Comparison of ENCODE assay signal across 8 mouse cellular contexts in the genomic region with DNA sequence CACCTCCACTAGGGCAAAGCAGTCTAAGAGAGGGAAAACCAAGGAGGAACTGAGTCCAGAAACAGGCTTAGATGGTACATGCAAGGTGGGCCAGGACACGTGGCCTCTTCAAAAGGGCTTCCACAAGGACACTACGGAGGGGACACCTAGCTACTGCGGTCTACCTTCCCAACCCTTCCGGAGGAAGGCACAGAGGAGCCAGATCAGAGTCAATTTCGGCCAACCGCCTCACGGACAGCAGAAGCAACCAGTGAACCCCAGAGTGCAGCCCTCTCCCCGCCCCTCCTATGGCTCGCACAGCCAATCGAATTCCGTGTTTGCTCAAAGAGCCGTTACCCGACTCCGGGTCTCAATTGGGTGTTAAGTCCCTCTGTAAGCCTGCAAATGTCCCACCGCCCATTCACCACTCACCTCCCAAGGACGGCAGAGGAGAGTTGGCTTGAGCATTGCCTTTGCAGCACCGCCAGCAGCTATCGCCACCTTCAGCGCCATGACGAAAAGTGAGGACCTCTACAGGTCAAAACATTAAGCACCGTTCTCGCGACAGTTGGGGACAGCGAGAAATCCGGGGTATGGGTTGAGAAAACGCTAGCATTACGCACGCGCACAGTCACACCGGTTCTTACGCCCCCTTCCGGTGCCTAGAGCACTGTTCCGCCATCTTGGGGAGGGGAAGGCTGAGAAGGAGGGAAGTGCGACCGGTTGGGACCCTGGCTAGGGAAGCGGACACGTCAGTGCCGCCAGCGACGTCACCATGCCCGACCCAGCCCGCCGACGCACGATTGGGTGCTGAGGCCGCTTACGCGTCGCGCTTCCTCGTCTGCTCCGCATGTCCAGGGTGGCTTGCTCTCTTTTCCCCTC. TPM values are rescaled to one million over a fixed set of nuclear protein-coding genes. Genes with fewer than 3 reads are reported as not detected.
A peak's percentile ranks its signal among the peaks of the same experiment; 100 is the strongest.
DNase-seq lines count a peak whose midpoint lies in the region; ATAC-seq and TF ChIP-seq lines count a peak whose summit lies in the region.

A gene (minus strand): TSS at position 534 of the 861 bp plus-strand sequence.
A gene (plus strand): TSS at position 665 of the 861 bp plus-strand sequence.

- no peaks in the 10 kb centered on the region for H3K9me3 ChIP-seq in embryonic facial prominence, embryonic 13.5 days
- H3K9me3 ChIP-seq in limb, embryonic 12.5 days: no peaks in the 10 kb centered on the region
- H3K9me3 ChIP-seq in midbrain, embryonic 15.5 days: no peaks in the 10 kb centered on the region

- 0 out of 2 replicates have a peak, but pooled peaks cover 13% of the 10 kb centered on the region for H3K36me3 ChIP-seq in embryonic facial prominence, embryonic 13.5 days
- H3K36me3 ChIP-seq in kidney, adult 2 months (ENCODE audit: control insufficient read depth, insufficient read depth, low read length): no peaks in the 10 kb centered on the region; the same call in 1 of the 2 replicates
- H3K36me3 ChIP-seq in limb, embryonic 12.5 days: peaks cover 25% of the 10 kb centered on the region; the same call in 1 of the 2 replicates
- peaks cover 6% of the 10 kb centered on the region; the same call in 1 of the 2 replicates for H3K36me3 ChIP-seq in midbrain, embryonic 15.5 days (replicated peaks)
- H3K36me3 ChIP-seq in spleen, adult 2 months (ENCODE audit: control insufficient read depth, insufficient read depth, low read length): peaks cover 8% of the 10 kb centered on the region

- no peak for TF ChIP-seq POLR2A in kidney, adult 2 months (IDR thresholded peaks at IDR 0.05; ENCODE audit: low read depth, low read length)
- peak; percentile 37 for TF ChIP-seq POLR2A in spleen, adult 2 months (IDR thresholded peaks at IDR 0.05; ENCODE audit: low read depth, low read length)

- H3K4me2 ChIP-seq in embryonic facial prominence, embryonic 13.5 days: peak within 1 kb of the TSS; percentile 68
- peak within 1 kb of the TSS; percentile 60 for H3K4me2 ChIP-seq in limb, embryonic 12.5 days
- peak within 1 kb of the TSS; percentile 58 for H3K4me2 ChIP-seq in midbrain, embryonic 15.5 days

- peaks cover 4% of the 10 kb centered on the region; the same call in 1 of the 2 replicates for H3K27me3 ChIP-seq in embryonic facial prominence, embryonic 13.5 days
- no peaks in the 10 kb centered on the region for H3K27me3 ChIP-seq in kidney, adult 2 months (replicated peaks; ENCODE audit: control insufficient read depth, insufficient read depth, low read length)
- H3K27me3 ChIP-seq in limb, embryonic 12.5 days: peaks cover 26% of the 10 kb centered on the region
- no peaks in the 10 kb centered on the region for H3K27me3 ChIP-seq in midbrain, embryonic 15.5 days (replicated peaks)
- no peaks in the 10 kb centered on the region for H3K27me3 ChIP-seq in spleen, adult 2 months (ENCODE audit: control insufficient read depth, insufficient read depth, low read length)

- peak within 1 kb of the TSS; percentile 59 for H3K4me3 ChIP-seq in embryonic facial prominence, embryonic 13.5 days
- H3K4me3 ChIP-seq in kidney, adult 2 months (ENCODE audit: insufficient read depth, low read depth, low read length): peak within 1 kb of the TSS; percentile 62
- peak within 1 kb of the TSS; percentile 58 for H3K4me3 ChIP-seq in limb, embryonic 12.5 days (replicated peaks)
- peak within 1 kb of the TSS; percentile 49 for H3K4me3 ChIP-seq in midbrain, embryonic 15.5 days
- peak within 1 kb of the TSS; percentile 98 for H3K4me3 ChIP-seq in spleen, adult 2 months (ENCODE audit: extremely low read depth, insufficient read depth, insufficient read length)

- peak within 1 kb of the TSS; percentile 88 for H3K27ac ChIP-seq in embryonic facial prominence, embryonic 13.5 days
- peak within 1 kb of the TSS; percentile 84 for H3K27ac ChIP-seq in kidney, adult 2 months (ENCODE audit: insufficient read depth, low read depth, low read length)
- peak within 1 kb of the TSS; percentile 90 for H3K27ac ChIP-seq in limb, embryonic 12.5 days
- peak within 1 kb of the TSS; percentile 90 for H3K27ac ChIP-seq in midbrain, embryonic 15.5 days
- peak within 1 kb of the TSS; percentile 98 for H3K27ac ChIP-seq in spleen, adult 2 months (ENCODE audit: insufficient read depth, low read length)

- no peak for TF ChIP-seq CTCF in kidney, adult 2 months (conservative IDR thresholded peaks at IDR 0.05; ENCODE audit: insufficient read depth, insufficient read length, low read depth, low read length)
- TF ChIP-seq CTCF in spleen, adult 2 months (IDR thresholded peaks at IDR 0.05; ENCODE audit: extremely low read depth, insufficient read depth, insufficient read length, insufficient replicate concordance): no peak

- DNase-seq in 3134 (ENCODE audit: extremely low read depth, insufficient read length, low spot score): peak; percentile 97
- peak; percentile 92 to 93 for DNase-seq in adrenal gland, postnatal 36 days
- peak; percentile 96 to 97 for DNase-seq in heart, adult 18-20 months
- peak; percentile 97 for DNase-seq in kidney, adult 2 months
- DNase-seq in spleen, adult 2 months (ENCODE audit: low read depth in 1 of 2, low spot score in 2 of 2): peak; percentile 89 to 93

- 23% methylated on average over 52 of the region's 52 CpGs for WGBS in embryonic facial prominence, embryonic 13.5 days
- under 1% methylated on average over 34 of the region's 52 CpGs for WGBS in kidney, adult 2 months
- 20% methylated on average over 52 of the region's 52 CpGs for WGBS in limb, embryonic 12.5 days
- 26% methylated on average over 52 of the region's 52 CpGs for WGBS in midbrain, embryonic 15.5 days
- WGBS in spleen, adult 2 months: 30% methylated on average over 52 of the region's 52 CpGs

- peak; percentile 94 for ATAC-seq in embryonic facial prominence, embryonic 13.5 days (ENCODE audit: insufficient number of reproducible peaks, insufficient read depth, low FRiP score, low TSS enrichment, low read depth)
- ATAC-seq in limb, embryonic 12.5 days (ENCODE audit: insufficient number of reproducible peaks, insufficient read depth, low FRiP score, low TSS enrichment, low read depth): peak; percentile 96
- ATAC-seq in midbrain, embryonic 15.5 days (replicated peaks): peak; percentile 98

- peak within 1 kb of the TSS; percentile 77 for H3K9ac ChIP-seq in embryonic facial prominence, embryonic 13.5 days
- H3K9ac ChIP-seq in limb, embryonic 12.5 days (replicated peaks): peak within 1 kb of the TSS; percentile 68
- peak within 1 kb of the TSS; percentile 63 for H3K9ac ChIP-seq in midbrain, embryonic 15.5 days

- peaks cover 8% of the 10 kb centered on the region; the same call in 1 of the 2 replicates for H3K4me1 ChIP-seq in embryonic facial prominence, embryonic 13.5 days
- peaks cover 8% of the 10 kb centered on the region; the same call in 1 of the 2 replicates for H3K4me1 ChIP-seq in kidney, adult 2 months (ENCODE audit: control insufficient read depth, insufficient read depth, low read length)
- H3K4me1 ChIP-seq in limb, embryonic 12.5 days (replicated peaks): peaks cover 7% of the 10 kb centered on the region
- peaks cover 28% of the 10 kb centered on the region for H3K4me1 ChIP-seq in midbrain, embryonic 15.5 days
- H3K4me1 ChIP-seq in spleen, adult 2 months (ENCODE audit: control insufficient read depth, insufficient read depth, insufficient read length): peaks cover 9% of the 10 kb centered on the region; the same call in 1 of the 2 replicates

RNA-seq across cellular contexts. Expression of the first gene that starts in this region (rescaled TPM):
- total RNA-seq in adrenal gland, postnatal 36 days (2021): 100 to 1,000 TPM; 412 to 482 TPM
- polyA plus RNA-seq in embryonic facial prominence, embryonic 13.5 days (2015; fragmentation: Nextera tagmentation; extraction: Ambion mirVana): 204 and 207 TPM in 2 replicates
- 100 to 1,000 TPM; 642 to 677 TPM for total RNA-seq in heart, adult 18-20 months (2021)
- 749 and 831 TPM in 2 replicates for polyA plus RNA-seq in kidney, adult 2 months (2012; rRNA removed)
- polyA plus RNA-seq in limb, embryonic 12.5 days (2016; fragmentation: Nextera tagmentation; extraction: Ambion mirVana): 168 and 172 TPM in 2 replicates
- polyA plus RNA-seq in midbrain, embryonic 15.5 days (2015; fragmentation: Nextera tagmentation; extraction: Ambion mirVana): 258 and 267 TPM in 2 replicates
- 170 TPM in 2 replicates for polyA plus RNA-seq in spleen, adult 2 months (2012; rRNA removed)

RNA-seq across cellular contexts. Expression of the second gene that starts in this region (rescaled TPM):
- 100 to 1,000 TPM; 161 to 166 TPM for total RNA-seq in adrenal gland, postnatal 36 days (2021)
- 182 and 192 TPM in 2 replicates for polyA plus RNA-seq in embryonic facial prominence, embryonic 13.5 days (2015; fragmentation: Nextera tagmentation; extraction: Ambion mirVana)
- total RNA-seq in heart, adult 18-20 months (2021): 10 to 100 TPM; 79.3 to 80.7 TPM
- polyA plus RNA-seq in kidney, adult 2 months (2012; rRNA removed): 239 and 253 TPM in 2 replicates
- 136 and 142 TPM in 2 replicates for polyA plus RNA-seq in limb, embryonic 12.5 days (2016; fragmentation: Nextera tagmentation; extraction: Ambion mirVana)
- polyA plus RNA-seq in midbrain, embryonic 15.5 days (2015; fragmentation: Nextera tagmentation; extraction: Ambion mirVana): 134 and 140 TPM in 2 replicates
- 138 and 141 TPM in 2 replicates for polyA plus RNA-seq in spleen, adult 2 months (2012; rRNA removed)

Comparison
In these comparisons a context has a peak if more than half of its experiments do, and no peak if none do; other contexts are left out.
1. Peak in every context shown above with its lines: DNase-seq, ATAC-seq, H3K4me3 ChIP-seq and H3K27ac ChIP-seq.